18 mouse cellular contexts compared by ENCODE assay signal in genomic region chr12:52394719-52395062, GRCm38 (mm10).
DNase-seq lines count a peak whose midpoint lies in the region; ATAC-seq and TF ChIP-seq lines count a peak whose summit lies in the region.
"Had no signal": no experiment of that assay in that cellular context is flagged by ENCODE, and none has a peak within 500 bp of the region (broad histone marks: within the 10 kb centered on the region; RNA-seq: fewer than 3 reads in every experiment).

No protein-coding gene starts in this region.

- peaks cover 54% of the 10 kb centered on the region for H3K4me1 ChIP-seq in forebrain, embryonic 15.5 days
- H3K4me1 ChIP-seq in forebrain, embryonic 12.5 days = peaks cover 51% of the 10 kb centered on the region
- peaks cover 21% of the 10 kb centered on the region for H3K4me1 ChIP-seq in midbrain, embryonic 16.5 days (ENCODE audit: control insufficient read depth, insufficient read depth, low read length)
- peaks cover 4% of the 10 kb centered on the region; the same call in 1 of the 2 replicates for H3K4me1 ChIP-seq in midbrain, embryonic 11.5 days (ENCODE audit: control insufficient read depth, insufficient read depth, low read length)

- H3K36me3 ChIP-seq in forebrain, embryonic 15.5 days = no peaks in the 10 kb centered on the region
- H3K36me3 ChIP-seq in forebrain, embryonic 12.5 days (replicated peaks) = no peaks in the 10 kb centered on the region
- H3K36me3 ChIP-seq in midbrain, embryonic 16.5 days (ENCODE audit: control insufficient read depth, insufficient read depth, low read length) = no peaks in the 10 kb centered on the region
- H3K36me3 ChIP-seq in midbrain, embryonic 11.5 days (ENCODE audit: control insufficient read depth, insufficient read depth, low read length) = no peaks in the 10 kb centered on the region
- H3K36me3 ChIP-seq: embryonic facial prominence, embryonic 15.5 days; hindbrain, embryonic 13.5 days; intestine, embryonic 15.5 days; limb, embryonic 10.5 days had no signal

- H3K4me2 ChIP-seq in forebrain, embryonic 15.5 days (replicated peaks) = no peak overlapping the region
- no peak overlapping the region for H3K4me2 ChIP-seq in forebrain, embryonic 12.5 days
- no peak overlapping the region for H3K4me2 ChIP-seq in midbrain, embryonic 16.5 days (ENCODE audit: low read length)
- no peak overlapping the region for H3K4me2 ChIP-seq in midbrain, embryonic 11.5 days
- H3K4me2 ChIP-seq: embryonic facial prominence, embryonic 15.5 days; hindbrain, embryonic 13.5 days; intestine, embryonic 15.5 days had no signal

- TF ChIP-seq CTCF in layer of hippocampus, adult 2 months (conservative IDR thresholded peaks at IDR 0.05) = no peak

- no peak overlapping the region for H3K9ac ChIP-seq in forebrain, embryonic 15.5 days (replicated peaks)
- no peak overlapping the region for H3K9ac ChIP-seq in forebrain, embryonic 12.5 days
- H3K9ac ChIP-seq in midbrain, embryonic 16.5 days (ENCODE audit: low read depth, low read length) = 0 out of 2 replicates have a peak overlapping the region, but pooled peaks have one; percentile 21
- no peak overlapping the region for H3K9ac ChIP-seq in midbrain, embryonic 11.5 days (ENCODE audit: low read length)
- H3K9ac ChIP-seq: embryonic facial prominence, embryonic 15.5 days; hindbrain, embryonic 13.5 days; intestine, embryonic 15.5 days; liver, postnatal 0 days had no signal

- no peak for ATAC-seq in forebrain, embryonic 15.5 days (replicated peaks)
- ATAC-seq in forebrain, embryonic 12.5 days (ENCODE audit: low FRiP score) = no peak
- ATAC-seq in midbrain, embryonic 16.5 days = no peak
- ATAC-seq in midbrain, embryonic 11.5 days (ENCODE audit: low FRiP score) = no peak
- ATAC-seq in frontal cortex, adult (ENCODE audit: low TSS enrichment) = no peak
- ATAC-seq: intestine, embryonic 15.5 days; liver, postnatal 0 days had no signal

- peak overlapping the region; percentile 6; the same call in 1 of the 2 replicates for H3K27ac ChIP-seq in forebrain, embryonic 15.5 days (replicated peaks)
- H3K27ac ChIP-seq in forebrain, embryonic 12.5 days = no peak overlapping the region
- peak overlapping the region; percentile 37; the same call in 1 of the 2 replicates for H3K27ac ChIP-seq in layer of hippocampus, adult 2 months
- H3K27ac ChIP-seq in midbrain, embryonic 16.5 days (ENCODE audit: low read length) = no peak overlapping the region
- no peak overlapping the region for H3K27ac ChIP-seq in midbrain, embryonic 11.5 days (ENCODE audit: low read depth, low read length)
- H3K27ac ChIP-seq: embryonic facial prominence, embryonic 15.5 days; hindbrain, embryonic 13.5 days; intestine, embryonic 15.5 days; limb, embryonic 10.5 days had no signal

- no peaks in the 10 kb centered on the region for H3K9me3 ChIP-seq in forebrain, embryonic 15.5 days
- H3K9me3 ChIP-seq in forebrain, embryonic 12.5 days = no peaks in the 10 kb centered on the region
- H3K9me3 ChIP-seq in midbrain, embryonic 16.5 days (replicated peaks; ENCODE audit: control insufficient read depth, low read length, poor library complexity, severe bottlenecking) = no peaks in the 10 kb centered on the region
- H3K9me3 ChIP-seq in midbrain, embryonic 11.5 days (ENCODE audit: control insufficient read depth, low read length) = no peaks in the 10 kb centered on the region
- H3K9me3 ChIP-seq: embryonic facial prominence, embryonic 15.5 days; hindbrain, embryonic 13.5 days; intestine, embryonic 15.5 days; limb, embryonic 10.5 days had no signal

- H3K27me3 ChIP-seq in forebrain, embryonic 15.5 days = no peaks in the 10 kb centered on the region
- no peaks in the 10 kb centered on the region for H3K27me3 ChIP-seq in forebrain, embryonic 12.5 days
- no peaks in the 10 kb centered on the region for H3K27me3 ChIP-seq in midbrain, embryonic 16.5 days (ENCODE audit: control insufficient read depth, insufficient read depth, low read depth, low read length)
- H3K27me3 ChIP-seq in midbrain, embryonic 11.5 days (ENCODE audit: control insufficient read depth, insufficient read depth, low read length) = no peaks in the 10 kb centered on the region
- H3K27me3 ChIP-seq: embryonic facial prominence, embryonic 15.5 days; hindbrain, embryonic 13.5 days; intestine, embryonic 15.5 days had no signal

- no peak for DNase-seq in layer of hippocampus, adult 2 months (ENCODE audit: low spot score in 2 of 2)
- DNase-seq in layer of hippocampus, adult 11-12 months (ENCODE audit: low spot score) = no peak
- DNase-seq in midbrain, embryonic 11.5 days (ENCODE audit: low spot score, missing footprints) = no peak
- DNase-seq: cerebellum, adult 18-20 months; cerebellum, postnatal 36 days; kidney, adult 9 months; kidney, postnatal 25 days; layer of hippocampus, adult 9-11 months; liver, postnatal 0 days; thymus, postnatal 36 days had no signal

- WGBS in forebrain, embryonic 15.5 days = 57% methylated on average over 3 of the region's 3 CpGs
- WGBS in forebrain, embryonic 12.5 days = 80% methylated on average over 3 of the region's 3 CpGs
- 75% methylated on average over 3 of the region's 3 CpGs for WGBS in midbrain, embryonic 16.5 days
- WGBS in midbrain, embryonic 11.5 days = 88% methylated on average over 3 of the region's 3 CpGs

- no peak overlapping the region for H3K4me3 ChIP-seq in forebrain, embryonic 15.5 days
- H3K4me3 ChIP-seq in forebrain, embryonic 12.5 days (replicated peaks) = no peak overlapping the region
- no peak overlapping the region for H3K4me3 ChIP-seq in layer of hippocampus, adult 2 months
- H3K4me3 ChIP-seq in midbrain, embryonic 16.5 days (ENCODE audit: low read depth, low read length) = no peak overlapping the region
- no peak overlapping the region for H3K4me3 ChIP-seq in midbrain, embryonic 11.5 days (ENCODE audit: low read depth, low read length)
- H3K4me3 ChIP-seq: embryonic facial prominence, embryonic 15.5 days; hindbrain, embryonic 13.5 days; intestine, embryonic 15.5 days; limb, embryonic 10.5 days had no signal

Comparison
In these comparisons a context has a peak if more than half of its experiments do, and no peak if none do; other contexts are left out.
1. H3K27ac ChIP-seq: peak in forebrain, embryonic 15.5 days (single experiment) and layer of hippocampus, adult 2 months (single experiment); none in forebrain, embryonic 12.5 days (single experiment), midbrain, embryonic 16.5 days (single experiment) and midbrain, embryonic 11.5 days (single experiment).